Mouse (Mus musculus) E14TG2a.4 (cell line): ENCODE data around the gene Snph.

Experiments used
- H3K27me3 ChIP-seq: 2 replicates; pipeline ENCODE4 v1.6.1; 2014; ENCODE audit warnings: low read length, control low read depth; ENCODE audit not compliant: insufficient read depth
- H3K36me3 ChIP-seq: 2 replicates; pipeline ENCODE4 v1.6.1; 2014; ENCODE audit warnings: low read length, control low read depth; ENCODE audit not compliant: insufficient read depth
- H3K4me1 ChIP-seq: replicated peaks from 2 replicates; pipeline ENCODE4 v1.6.1; 2014; ENCODE audit warnings: low read depth, low read length, control low read depth
- H3K4me3 ChIP-seq: replicated peaks from 2 replicates; pipeline ENCODE4 v1.5.1; 2014; ENCODE audit warnings: mild to moderate bottlenecking, low read length
- H3K9me3 ChIP-seq: 2 replicates; pipeline ENCODE4 v1.6.1; 2014; ENCODE audit warnings: low read length, control low read depth
- CTCF ChIP-seq: conservative IDR thresholded peaks from 2 replicates; pipeline ENCODE4 v1.5.1; 2014; ENCODE audit warnings: low read length
- NANOG ChIP-seq: IDR thresholded peaks from 2 replicates; pipeline ENCODE4 v1.6.1; 2014; ENCODE audit warnings: borderline replicate concordance, low read length, mixed read lengths
- POU5F1 ChIP-seq: IDR thresholded peaks from 2 replicates; pipeline ENCODE4 v1.6.1; 2014; ENCODE audit warnings: low read length, borderline replicate concordance

The Snph gene

GRCm38 (mm10) chr2:151564986-151565385, 67.4 kb downstream of the Snph start:
- no peak for TF ChIP-seq NANOG
- no peak for TF ChIP-seq CTCF
- TF ChIP-seq POU5F1 = no peak

DNA sequence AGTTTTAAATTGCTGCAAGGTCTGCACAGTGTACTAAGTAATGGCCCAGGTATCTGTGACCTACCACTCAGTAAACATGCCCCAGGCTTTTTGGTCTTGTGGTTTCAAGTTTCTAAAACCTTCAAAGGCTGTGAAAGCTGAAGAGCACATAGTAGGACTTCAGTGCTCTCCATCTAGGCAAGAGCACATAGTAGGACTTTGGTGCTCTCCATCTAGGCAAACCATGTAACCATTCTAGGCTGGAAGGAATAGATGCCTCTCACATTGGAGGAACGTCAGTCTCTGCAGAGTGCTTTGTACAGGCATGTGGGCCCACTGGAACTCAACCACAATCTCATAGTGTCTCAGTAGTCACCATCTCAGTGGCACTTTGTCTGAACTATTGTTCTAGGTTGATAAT, 68.4 kb downstream of the Snph start:
- TF ChIP-seq NANOG (no peak), CTCF (no peak), POU5F1 (no peak)
- peaks cover 5% of the 10 kb centered on the region; the same call in 1 of the 2 replicates for H3K27me3 ChIP-seq
- H3K36me3 ChIP-seq = peaks cover 82% of the 10 kb centered on the region
- H3K4me1 ChIP-seq = no peaks in the 10 kb centered on the region
- no peak overlapping the region for H3K4me3 ChIP-seq
- no peaks in the 10 kb centered on the region for H3K9me3 ChIP-seq

More at GRCm38 (mm10) chr2:151564986-151565385, 67.4 kb downstream of the Snph start:
- no peak overlapping the region for H3K4me3 ChIP-seq
- H3K9me3 ChIP-seq = no peaks in the 10 kb centered on the region
- peaks cover 72% of the 10 kb centered on the region for H3K36me3 ChIP-seq
- H3K27me3 ChIP-seq = peaks cover 5% of the 10 kb centered on the region; the same call in 1 of the 2 replicates
- H3K4me1 ChIP-seq = no peaks in the 10 kb centered on the region

GRCm38 (mm10) chr2:151562930-151563921, 69.2 kb downstream of the Snph start:
- Histone ChIP-seq H3K4me3 (no peak overlapping the region), H3K9me3 (no peaks in the 10 kb centered on the region)
- TF ChIP-seq POU5F1 (no peak), NANOG (no peak), CTCF (no peak)

GRCm38 (mm10) chr2:151549615-151550121, 82.7 kb downstream of the Snph start:
- Histone ChIP-seq H3K36me3 (peaks cover 98% of the 10 kb centered on the region), H3K4me3 (no peak overlapping the region), H3K27me3 (no peaks in the 10 kb centered on the region), H3K4me1 (peaks cover 63% of the 10 kb centered on the region), H3K9me3 (no peaks in the 10 kb centered on the region)
- no peak for TF ChIP-seq NANOG
- TF ChIP-seq POU5F1 = no peak
- no peak for TF ChIP-seq CTCF

More at GRCm38 (mm10) chr2:151562930-151563921, 69.2 kb downstream of the Snph start:
- Histone ChIP-seq H3K4me1 (no peaks in the 10 kb centered on the region), H3K27me3 (peaks cover 5% of the 10 kb centered on the region; the same call in 1 of the 2 replicates), H3K36me3 (peaks cover 90% of the 10 kb centered on the region)

DNA sequence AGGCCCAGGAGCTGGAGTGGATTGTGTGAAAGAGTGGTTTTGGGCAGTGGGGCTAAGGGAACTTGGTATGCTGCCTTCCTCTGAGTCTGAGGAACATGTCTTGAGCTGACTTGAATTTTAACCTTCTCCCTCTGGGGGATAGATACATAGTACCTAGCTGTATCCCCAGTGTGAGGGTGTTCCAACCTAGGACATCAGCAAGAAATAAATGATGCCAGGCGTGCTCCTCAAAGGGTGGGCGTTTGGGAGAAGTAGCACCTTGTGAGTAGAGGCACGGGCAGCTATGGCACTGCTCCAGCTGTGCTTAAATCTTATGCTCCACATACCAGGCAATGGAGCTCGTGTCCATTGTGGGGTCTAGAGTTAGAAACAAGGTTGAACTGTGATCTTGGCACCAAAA, 85.8 kb downstream of the Snph start:
- H3K4me1 ChIP-seq = peaks cover 74% of the 10 kb centered on the region
- H3K27me3 ChIP-seq = no peaks in the 10 kb centered on the region
- H3K9me3 ChIP-seq = no peaks in the 10 kb centered on the region

GRCm38 (mm10) chr2:151544673-151545072, 87.7 kb downstream of the Snph start:
- Histone ChIP-seq H3K4me1 (peaks cover 74% of the 10 kb centered on the region), H3K9me3 (no peaks in the 10 kb centered on the region), H3K27me3 (no peaks in the 10 kb centered on the region), H3K36me3 (peaks cover 60% of the 10 kb centered on the region), H3K4me3 (peak overlapping the region; percentile 90; the same call in 1 of the 2 replicates)
- no peak for TF ChIP-seq NANOG
- no peak for TF ChIP-seq POU5F1
- no peak for TF ChIP-seq CTCF

More for the DNA sequence above, 85.8 kb downstream of the Snph start:
- TF ChIP-seq NANOG = no peak
- TF ChIP-seq CTCF = no peak
- TF ChIP-seq POU5F1 = no peak
- peaks cover 79% of the 10 kb centered on the region for H3K36me3 ChIP-seq
- no peak overlapping the region for H3K4me3 ChIP-seq

DNA sequence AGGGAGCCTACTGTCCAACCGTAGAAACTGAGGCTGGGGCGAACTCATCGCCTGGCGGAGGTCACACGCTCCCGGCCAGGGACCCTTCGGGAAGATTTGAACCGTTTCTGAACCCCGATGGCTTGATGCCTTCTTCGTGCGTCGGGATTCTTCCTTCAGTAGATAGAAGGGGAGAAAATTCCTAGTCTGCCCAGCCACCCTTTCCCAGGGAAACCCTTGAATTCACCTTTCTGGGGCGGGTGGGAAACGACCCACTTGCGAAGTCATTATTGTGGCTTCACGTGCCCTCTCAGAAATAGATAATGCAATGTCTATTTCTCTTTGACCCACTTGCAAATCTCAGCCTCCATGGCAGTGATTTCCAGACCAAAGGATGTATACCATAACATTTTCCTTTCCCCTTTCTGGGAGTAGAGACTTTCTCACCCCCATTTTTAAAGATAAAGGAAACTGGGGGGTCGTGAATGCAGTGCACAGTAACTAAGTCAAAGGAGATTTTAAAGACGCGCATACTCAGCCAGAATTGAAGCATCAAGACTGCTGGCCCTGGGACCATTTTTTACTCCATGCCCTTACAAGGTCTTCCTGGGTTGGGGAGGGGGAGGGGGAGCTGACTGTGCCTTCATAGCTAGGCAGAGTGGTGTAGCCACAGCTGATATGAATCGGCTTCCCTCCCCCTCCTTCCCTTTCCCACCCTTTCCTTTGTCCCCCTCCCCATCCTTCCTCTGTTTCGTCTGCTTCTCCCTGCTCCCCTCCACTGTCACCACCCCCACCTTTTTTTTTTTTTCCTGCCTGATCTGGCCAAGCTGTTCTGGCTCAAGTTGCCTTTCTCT, 89.1 kb downstream of the Snph start:
- no peak for TF ChIP-seq POU5F1
- Histone ChIP-seq H3K9me3 (no peaks in the 10 kb centered on the region), H3K4me1 (peaks cover 61% of the 10 kb centered on the region), H3K4me3 (peak overlapping the region; percentile 90), H3K27me3 (no peaks in the 10 kb centered on the region), H3K36me3 (peaks cover 47% of the 10 kb centered on the region)
